Mouse (Mus musculus): ENCODE data around the gene Col6a1.

Gene Col6a1

DNA sequence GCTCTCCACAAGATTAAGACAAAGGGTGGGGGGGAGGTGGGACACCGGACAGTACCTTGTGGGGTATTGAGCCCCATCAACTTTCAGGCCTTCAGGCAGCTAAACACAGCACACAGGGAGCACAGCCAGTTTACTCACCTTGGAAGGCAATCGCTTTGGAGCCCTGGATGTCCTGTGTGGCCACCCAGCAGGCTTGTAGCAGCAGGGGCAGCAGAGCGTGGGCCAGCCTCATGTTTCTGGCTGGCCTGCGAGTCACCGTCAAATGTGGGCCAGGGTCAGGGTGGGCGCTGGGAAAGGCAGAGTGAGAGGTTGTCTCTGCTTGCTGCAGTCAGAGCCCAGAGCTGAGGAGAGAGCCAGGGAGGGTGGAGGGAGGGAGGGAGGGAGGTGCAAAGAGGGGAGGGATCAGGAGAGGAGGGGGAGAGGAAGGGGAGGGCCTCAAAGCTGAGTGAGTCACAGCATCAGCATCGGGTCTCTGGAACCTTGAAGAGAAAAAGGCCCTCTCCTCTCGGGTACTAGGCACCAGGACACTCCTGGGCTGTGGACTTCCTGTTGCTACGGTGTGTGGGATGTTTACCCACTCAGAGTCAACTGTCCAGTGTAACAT, at the start of gene Col6a1:
TSS of gene Col6a1 (minus strand) at position 487 of the 604 bp plus-strand sequence.
- DNase-seq (ENCODE audit: low spot score in 2 of 2): no peak

DNA sequence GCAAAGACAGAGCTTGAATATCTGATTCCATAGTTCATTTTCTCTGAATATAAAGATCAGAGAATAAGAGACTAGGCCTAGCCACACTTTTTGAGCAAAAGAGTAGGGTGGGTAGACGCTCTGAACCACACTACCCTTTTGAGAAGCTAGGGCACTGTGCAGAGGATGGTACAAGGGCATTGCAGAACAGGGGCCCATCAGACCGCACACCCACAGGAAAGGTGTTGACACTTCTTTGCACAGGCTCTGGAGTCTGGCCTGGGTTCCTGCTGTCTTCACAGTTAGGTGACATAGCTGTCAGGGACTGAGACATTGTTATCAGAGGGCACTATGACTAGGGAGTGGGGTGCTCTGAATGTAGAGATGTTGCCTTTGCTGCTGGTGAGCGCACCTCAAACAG, 45.7 kb upstream of the Col6a1 start:
- DNase-seq (ENCODE audit: low spot score in 2 of 2): no peak

DNA sequence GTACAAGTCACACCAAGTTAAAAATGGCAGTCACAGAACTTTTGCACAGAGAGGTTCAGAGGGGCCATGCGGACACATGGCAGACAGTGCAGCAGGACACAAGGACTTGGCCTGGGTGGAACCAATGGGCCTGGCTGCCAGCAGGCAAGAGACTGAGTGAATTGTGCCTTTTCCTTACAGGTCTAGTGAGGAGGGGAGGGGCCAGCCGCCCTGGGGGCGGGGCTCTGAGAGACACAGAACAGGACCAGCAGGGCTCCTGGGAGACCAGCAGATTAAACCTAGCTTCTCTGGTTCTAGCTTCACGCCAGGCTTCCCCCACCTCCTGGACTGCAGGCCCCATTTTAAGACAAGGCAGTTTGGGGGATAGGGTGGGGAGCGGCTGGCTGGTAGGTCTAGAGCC, 45.1 kb upstream of the Col6a1 start:
- no peak for DNase-seq (ENCODE audit: low spot score in 2 of 2)

DNA sequence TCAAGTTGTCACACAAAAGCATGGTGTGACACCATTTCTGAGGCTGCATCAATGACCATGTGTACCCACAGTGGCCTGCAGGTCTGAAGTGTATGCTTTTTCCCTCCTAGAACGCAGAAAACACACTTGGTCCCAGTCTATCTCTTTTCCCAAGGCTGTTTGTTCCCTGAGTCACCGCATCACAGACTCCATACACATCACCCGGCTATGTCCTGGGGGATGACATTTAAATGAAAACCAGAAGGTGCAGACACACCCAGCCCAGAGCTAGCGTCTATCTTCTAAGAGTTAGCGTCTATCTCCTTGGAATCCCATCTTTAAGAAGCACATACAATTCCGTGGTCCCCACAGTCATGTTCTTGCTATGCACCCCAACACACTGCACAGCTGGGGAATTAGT, 43.6 kb upstream of the Col6a1 start:
- no peak for DNase-seq (ENCODE audit: low spot score in 2 of 2)

DNA sequence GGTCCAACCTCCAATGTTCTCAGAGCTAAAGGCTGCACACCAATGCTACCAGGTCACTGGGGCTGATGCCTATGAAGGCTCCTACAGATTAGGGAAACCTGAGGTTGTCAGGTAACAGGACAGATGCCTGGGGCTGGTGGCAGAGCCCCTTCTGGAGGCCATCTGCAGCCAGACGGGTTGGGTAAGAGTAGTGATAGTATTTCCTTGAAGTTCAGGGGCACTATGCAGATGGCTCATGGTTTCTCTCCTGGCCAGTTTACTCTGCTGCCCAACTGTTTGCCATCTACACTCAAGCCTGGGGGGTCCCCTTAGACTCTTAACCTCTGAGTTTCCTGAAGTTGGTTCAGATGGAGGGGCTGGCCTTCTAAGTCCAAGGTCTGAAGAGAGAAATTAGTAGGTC, 40.2 kb upstream of the Col6a1 start:
- no peak for DNase-seq (ENCODE audit: low spot score in 2 of 2)

DNA sequence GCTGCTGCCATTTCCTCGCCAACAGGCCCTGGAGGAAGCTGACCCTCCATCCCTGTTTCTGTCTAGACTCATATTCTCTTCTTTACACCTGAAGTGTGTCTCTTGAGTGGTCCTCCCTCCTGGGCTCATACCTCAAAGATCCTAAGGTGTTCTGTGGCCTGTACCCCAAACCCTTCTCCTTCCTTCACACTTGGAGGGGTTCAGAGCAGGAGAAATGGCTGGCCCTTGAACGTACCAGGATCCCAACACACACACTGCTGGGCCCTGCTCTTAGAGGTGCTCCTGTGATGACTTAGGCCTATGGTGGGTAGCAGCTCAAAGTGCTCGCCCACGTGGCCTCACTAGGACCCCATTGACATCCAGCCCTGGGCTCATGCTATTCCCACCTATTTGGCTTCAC, 39.0 kb upstream of the Col6a1 start:
- no peak for DNase-seq (ENCODE audit: low spot score in 2 of 2)

DNA sequence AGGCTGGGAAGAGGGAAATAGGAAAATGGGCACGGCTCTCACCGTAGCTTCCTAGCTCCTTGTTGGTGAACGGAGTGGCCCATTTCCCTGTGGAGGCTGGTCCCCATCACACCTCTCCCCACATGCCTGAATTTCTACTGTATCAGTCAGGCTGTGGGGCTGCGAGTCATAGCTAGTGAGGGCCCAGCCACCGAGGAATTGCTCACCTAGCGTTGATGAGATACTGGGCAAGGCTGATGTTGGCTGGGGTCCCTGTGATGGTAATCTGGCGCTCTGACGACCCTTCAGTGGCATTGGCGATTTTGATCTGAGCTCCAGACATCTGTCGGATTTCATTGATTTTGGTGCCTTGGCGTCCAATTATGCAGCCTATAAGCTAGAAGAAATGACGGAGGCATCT, 37.0 kb upstream of the Col6a1 start:
- no peak for DNase-seq (ENCODE audit: low spot score in 2 of 2)

DNA sequence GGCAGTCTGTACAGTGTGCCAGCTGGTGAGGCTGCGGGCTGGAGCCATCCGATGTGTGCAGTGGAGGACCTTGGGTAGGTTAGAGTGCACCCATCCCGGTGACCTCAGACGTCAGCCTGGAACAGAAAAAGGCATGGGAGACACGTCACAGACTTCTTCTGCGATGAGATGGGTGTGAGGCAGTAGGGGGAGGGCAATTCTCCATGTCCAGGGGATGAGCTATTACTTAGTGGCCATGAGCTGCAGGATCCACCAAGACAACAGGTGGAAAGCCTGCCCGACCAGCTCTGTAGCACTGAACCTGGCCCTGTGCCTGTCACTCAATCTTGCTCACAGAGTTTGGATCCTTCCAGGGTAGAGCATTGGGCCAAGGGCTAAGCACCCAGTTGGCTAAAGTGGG, 36.4 kb upstream of the Col6a1 start:
- no peak for DNase-seq (ENCODE audit: low spot score in 2 of 2)

DNA sequence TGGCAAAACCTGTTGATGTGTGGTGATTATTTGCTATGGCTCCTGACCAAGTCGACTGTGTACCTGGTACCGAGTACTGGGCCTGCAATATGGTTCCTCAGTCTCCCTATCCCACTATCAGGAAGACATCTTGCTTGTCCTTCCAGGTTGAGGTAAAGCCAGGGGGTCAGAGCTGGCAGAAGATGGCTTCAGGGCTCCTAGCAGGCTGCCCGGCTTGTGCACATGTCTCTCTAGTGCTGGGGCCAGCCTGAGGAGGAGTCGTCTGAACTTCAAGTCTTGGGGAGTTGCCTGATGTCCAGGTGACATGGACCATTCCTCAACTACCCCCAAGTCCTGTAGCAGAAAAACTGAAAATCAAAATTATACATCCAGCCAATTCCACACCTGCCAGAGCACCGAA, 33.9 kb upstream of the Col6a1 start:
- DNase-seq (ENCODE audit: low spot score in 2 of 2): no peak

DNA sequence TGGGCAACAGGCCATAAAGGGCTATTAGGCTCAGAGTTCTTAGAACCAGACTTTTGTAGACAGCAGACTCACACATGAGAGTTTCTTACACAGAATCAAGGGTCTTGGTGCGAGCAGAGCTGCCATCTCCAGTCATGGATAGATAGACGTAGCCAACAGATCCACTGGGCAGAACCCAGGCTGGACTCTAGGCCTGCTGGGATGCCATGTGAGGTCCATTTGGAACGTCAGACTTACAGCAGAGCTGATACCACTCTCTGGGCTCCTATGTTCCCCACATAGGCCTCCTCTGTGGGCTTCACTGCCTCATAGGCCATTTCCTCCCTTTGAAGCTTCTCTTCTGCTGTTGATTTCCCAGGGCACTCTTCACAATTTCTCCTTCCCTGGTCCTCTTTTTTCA, 27.7 kb upstream of the Col6a1 start:
- DNase-seq (ENCODE audit: low spot score in 2 of 2): no peak

DNA sequence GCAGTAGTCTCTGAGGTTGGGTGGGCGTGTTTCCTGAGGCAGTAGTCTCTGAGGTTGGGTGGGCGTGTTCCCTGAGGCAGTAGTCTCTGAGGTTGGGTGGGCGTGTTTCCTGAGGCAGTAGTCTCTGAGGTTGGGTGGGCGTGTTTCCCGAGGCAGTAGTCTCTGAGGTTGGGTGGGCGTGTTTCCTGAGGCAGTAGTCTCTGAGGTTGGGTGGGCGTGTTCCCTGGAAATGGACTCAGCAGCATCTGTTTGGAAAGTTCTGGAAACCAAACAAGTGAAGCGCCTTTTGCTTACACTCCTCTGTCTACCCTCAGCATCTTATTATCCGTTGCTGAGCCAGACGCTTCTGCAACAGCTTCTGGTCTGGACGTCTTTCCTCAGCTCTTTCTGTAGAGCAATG, 18.3 kb upstream of the Col6a1 start:
- DNase-seq (ENCODE audit: low spot score in 2 of 2): peak; percentile 48 to 54

DNA sequence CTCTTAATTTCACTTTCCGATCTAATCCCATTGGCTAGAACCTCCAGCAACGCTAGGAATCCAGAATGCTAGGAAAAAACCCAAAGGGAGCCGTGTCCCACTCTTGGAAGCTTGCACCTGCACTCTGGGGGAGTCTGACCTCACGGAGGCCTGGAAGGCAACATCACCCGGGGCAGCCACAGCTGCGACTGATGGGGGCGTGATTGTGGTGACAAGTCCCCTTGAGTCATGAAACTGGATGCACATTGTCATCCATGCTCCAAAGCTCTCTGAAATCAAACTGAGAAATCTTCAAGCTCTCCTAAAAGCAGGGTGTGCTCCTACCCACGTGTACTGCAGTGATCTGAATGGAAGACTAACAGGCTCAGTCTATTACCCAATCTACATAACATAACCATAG, 10.8 kb upstream of the Col6a1 start:
- no peak for DNase-seq (ENCODE audit: low spot score in 2 of 2)

DNA sequence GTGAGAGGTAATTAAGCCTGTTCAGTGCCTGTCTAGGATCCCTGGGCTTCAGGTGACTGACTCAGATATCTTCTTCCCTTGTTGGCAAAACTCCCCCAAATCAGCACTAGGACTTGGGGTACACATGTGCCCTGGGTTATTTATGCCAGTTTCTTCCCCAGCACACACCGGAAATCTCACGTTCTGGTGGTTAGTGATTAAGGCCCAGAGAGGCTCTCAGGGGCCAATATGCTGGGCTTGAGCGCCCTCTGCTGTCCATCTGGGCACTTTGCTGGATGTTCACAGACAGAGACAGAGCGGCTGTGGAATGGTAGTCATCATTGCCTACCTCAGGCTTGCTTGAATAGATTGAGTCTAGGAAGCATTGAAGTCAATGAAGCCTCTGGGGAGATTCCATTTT, 9.0 kb upstream of the Col6a1 start:
- DNase-seq (ENCODE audit: low spot score in 2 of 2): peak; percentile 86 to 87

DNA sequence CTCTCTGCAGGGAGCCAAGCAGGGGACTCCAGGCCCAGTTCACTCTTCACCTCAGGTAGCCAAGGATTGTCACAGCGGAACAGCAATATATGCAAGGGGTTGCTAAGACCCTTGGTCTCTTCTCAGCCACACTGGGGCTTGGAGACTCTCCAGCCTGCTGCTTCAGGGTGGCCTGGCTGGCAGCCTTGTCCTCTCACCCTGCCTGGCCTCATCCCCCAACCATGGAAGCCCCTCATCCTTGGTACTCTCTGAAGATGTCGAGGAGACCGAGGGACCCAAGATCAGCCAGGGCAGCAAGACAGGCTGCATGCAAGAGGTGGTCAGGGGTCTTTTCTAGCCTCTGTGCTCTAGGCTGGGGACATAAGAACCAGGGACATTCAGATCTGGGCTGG, 7.7 kb upstream of the Col6a1 start:
- DNase-seq (ENCODE audit: low spot score in 2 of 2): no peak

DNA sequence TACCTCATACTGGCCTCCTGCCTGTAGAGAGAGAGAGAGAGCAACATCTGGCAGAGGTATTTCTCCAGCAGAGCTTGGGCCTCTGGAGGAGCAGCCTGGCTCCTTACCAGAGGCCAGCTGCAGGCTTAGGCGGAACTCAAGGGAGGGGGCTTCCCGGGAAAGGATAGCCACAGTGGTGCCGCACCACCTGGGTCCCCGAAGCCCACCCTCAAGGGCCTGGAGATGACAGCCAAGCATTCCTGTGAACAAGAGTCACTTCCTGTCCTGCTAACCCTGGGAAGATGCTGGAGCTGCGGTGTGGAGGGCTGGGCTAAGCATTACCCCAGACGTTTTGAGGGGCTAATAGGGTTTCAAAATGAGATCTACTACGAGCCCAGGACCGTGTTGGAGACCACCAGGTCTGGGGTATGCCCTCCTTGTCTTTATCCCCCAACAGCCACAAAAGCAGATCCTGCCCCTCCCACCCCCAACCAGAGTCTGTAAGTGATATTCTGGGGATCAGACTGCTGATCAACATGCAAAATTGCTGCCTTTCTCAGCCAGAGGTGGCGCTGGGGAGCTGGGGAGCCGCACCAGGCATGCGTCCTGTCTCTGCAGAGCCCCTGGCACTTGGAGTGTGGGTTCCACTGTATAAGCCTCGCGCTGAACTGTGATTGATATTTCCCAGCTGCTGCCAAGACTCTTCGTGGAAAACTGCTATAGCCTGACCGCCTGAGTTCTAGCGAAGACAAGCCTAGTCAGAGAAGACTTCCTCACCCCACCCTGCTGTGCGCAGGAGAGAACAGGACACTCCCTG, 7.1 kb upstream of the Col6a1 start:
- peak; percentile 68 to 76 for DNase-seq (ENCODE audit: low spot score in 2 of 2)

DNA sequence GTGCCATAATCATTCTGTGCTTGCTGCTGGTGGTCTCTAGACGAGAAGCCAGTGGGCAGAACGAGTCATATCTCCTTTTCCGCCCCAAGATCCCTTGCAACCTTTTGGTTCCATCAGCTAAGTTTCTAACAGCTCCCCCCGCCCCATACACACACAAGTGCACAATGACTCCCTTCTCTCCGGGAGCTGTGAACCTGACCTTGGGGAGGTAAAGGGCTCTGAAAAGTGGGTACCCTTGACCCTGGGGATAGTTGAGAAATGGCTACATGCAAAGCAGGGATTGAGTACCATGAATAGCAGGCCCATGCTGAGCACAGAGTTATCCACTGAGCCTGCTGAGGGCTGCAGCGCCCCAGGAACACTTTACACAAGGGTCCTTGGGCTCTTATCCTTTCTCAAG, 6.4 kb upstream of the Col6a1 start:
- no peak for DNase-seq (ENCODE audit: low spot score in 2 of 2)

DNA sequence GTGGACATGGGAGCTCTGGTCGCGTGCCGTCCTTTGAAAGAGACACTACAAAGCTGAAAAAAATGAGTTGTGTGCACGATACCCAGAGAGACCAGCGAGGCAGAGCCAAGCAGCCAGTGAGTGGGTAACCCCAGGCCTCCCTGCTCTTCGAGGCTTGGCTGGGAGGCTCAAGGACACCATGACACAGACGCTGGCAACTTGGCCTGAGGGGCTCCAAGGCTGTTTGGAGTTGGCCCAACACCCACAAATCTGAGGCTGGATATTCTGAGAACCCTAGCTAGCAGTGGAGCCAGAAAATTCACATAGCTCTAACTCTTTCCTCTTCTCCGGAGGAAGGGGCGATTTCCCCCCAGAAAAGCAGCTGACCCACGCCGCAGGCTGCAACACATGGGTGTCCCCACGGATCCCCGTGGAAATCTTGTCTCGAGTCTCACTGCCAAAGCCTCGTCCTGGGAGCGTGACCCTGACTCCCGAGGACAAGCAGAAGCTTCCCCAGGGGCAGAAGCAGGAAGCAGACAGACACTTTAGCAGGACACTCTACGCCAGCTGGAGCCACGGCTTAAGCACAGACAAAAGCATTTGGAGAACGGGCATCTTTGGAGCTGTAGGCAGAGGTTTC, 5.8 kb upstream of the Col6a1 start:
- no peak for DNase-seq (ENCODE audit: low spot score in 2 of 2)

DNA sequence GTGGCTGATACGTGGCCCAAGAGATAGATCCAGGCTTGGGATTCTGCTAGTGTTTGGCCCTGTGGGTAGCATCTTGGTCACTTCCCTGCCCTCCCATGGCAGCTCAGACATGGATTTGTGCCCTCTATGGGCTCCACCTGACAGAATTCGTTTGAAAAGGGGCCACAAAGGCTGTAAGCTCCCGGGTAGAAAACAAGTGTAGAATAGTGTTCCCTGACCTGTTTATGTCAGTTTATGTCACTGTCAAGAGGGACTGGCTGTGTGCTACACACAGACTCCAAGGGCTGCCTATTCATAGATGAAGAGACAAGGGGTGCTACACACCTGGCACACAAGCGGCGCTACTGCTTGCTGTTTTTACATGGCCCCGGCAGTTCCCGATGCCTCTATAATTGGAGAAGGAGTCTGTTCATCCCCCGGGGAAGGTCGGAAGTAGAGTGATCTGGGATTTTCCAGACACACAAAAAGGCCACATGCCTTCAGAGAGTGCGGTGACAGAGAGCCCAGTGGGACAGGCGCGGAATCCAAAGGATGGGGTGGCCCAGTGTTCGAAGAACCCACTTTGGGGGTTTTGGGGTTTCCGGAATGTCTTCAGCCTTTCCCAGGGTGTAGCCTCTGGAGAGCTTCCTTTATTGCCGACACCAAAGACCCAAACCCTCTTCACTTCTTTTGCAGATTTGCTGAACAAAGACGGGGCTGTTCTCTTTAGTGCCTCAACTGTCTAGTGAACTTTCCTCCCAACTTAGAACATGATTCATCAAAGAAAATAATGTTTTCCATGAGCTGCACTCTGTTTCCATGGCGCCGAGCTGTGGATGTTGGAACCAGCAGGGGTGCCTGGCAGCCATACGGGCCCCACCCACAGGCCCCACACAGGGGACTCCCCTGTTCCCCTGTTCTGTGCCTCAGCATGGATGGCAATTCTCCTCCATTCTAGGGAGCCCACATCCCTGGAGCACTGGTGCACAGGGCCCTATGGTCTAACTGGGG, 4.0 kb upstream of the Col6a1 start:
- peak; percentile 61 to 77 for DNase-seq (ENCODE audit: low spot score in 2 of 2)

DNA sequence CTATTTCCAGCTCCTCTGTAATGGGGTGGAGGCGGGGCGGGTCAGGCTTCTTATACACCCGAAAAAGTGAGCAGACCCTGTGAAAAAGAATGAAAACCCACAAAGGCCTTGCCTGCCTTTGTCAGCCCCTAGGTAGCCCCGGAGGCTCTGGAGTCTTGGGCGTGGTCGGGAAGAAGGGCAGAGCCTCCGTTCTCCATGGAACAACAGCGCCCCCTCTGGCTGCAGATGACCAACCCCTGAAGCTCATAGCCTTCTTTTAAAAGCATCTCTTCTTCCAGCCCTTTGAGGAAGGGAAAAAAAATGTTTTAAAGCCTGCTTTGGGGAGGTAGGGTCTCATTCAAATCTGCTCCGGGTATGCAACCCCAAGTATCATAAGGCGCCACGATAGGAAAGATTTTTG, 2.4 kb upstream of the Col6a1 start:
- peak; percentile 54 to 62 for DNase-seq (ENCODE audit: low spot score in 2 of 2)

DNA sequence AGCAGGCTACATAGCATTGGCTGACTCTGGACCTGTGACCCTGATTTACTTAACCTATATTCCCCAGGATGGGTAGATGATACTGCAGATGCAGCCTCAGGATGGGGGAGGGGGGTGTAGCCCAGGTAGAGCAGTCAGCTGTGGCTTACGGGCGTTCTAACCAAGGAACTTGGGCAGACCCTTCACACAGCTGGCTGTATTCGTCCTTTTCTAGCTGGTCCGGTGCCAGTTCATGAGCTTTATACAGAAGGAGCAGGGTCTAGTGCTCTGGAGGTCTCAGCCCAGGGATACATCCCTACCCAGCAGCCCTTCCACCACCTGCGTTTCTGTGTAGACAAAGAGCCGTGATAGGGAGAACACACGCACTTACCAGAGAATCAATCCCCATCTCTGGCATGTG, 1.3 kb upstream of the Col6a1 start:
- no peak for DNase-seq (ENCODE audit: low spot score in 2 of 2)

DNA sequence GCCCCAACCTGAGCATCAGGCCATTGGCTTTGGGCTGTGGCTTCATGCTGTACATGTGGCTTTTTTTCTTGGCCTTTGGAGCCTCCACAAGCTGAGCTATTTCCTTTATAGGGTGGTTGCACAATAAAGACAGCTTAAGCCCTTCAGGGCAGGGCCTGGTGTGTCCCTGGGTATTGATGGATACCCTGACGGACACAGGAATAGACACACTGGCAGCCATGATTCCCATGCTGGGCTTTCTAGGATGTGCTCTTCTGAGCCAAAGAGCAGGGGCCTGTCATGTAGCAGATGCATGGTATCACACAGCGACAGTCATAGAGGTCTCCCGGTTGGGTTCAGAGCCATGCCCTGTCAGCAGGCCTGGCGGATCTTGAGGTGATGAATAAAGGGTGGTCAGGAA, 898 bp upstream of the Col6a1 start:
- DNase-seq (ENCODE audit: low spot score in 2 of 2): no peak

DNA sequence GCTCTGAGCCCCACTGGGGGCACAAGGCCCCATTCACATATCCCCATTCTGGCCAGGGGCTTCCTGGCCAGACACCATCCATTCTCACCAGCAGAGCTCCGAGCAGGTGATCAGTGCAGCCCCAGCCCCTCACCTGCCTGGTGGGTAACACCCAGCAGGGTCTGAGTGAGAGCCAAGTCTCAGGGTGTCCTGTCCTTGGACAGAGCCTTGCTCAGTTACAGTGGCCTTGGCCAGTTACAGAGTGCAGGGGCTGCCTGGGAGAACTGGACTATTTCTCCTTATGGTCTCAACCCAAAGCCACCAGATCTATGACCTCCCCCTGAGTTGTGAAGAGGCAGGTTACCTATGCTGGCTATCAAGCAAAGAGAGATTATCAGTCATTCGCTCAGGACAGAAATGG, 871 bp downstream of the Col6a1 start:
- no peak for DNase-seq (ENCODE audit: low spot score in 2 of 2)

Data from frontal cortex, postnatal 36 days (tissue).